Mouse (Mus musculus): Measurements from ENCODE around the gene Rab14. TPM values are rescaled to one million over a fixed set of nuclear protein-coding genes. Genes with fewer than 3 reads are reported as not detected.

The Rab14 gene
- total RNA-seq, 2 experiments from 2014 or later: 119 to 130 TPM

DNA sequence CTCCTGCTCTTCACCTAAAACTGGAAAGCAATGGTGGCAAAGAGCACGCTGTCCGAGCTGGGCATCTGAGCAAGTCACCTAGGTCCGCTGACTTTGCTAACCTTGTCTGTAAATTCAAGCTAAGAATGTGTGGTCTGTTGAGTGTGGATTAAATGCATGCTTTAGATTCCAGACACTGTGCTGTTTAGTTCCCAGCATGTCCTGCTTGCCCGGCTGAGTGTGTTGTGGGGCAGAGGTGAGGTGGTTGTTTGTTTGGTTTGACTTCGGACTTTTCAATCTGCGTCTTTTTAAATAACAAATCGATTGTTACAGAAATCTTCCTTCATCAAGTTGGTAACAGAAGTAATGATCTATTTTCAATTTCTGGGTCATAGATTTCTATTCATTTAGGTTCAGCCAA, 43.1 kb downstream of the Rab14 start:
- no peak for DNase-seq (ENCODE audit: low spot score in 2 of 2)

DNA sequence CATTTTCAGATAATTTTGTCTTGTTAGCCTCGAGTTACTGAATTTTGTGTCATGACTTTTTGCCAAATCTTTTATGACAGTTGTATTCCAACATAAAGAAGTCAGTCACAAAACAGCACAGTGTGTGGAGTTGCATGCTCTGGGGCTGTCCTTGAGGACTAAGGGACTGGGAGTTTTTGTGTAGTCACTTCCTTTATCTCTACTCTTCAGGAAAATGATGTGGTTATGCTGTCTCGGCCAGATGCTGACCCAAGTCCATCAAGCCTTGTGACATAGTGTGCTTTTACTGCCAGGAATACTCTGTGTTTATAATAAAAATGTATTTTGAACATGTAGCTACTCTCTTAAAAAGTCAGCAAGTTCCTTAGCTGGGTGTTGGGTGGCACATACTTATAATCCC, 43.9 kb downstream of the Rab14 start:
- DNase-seq (ENCODE audit: low spot score in 2 of 2): no peak

DNA sequence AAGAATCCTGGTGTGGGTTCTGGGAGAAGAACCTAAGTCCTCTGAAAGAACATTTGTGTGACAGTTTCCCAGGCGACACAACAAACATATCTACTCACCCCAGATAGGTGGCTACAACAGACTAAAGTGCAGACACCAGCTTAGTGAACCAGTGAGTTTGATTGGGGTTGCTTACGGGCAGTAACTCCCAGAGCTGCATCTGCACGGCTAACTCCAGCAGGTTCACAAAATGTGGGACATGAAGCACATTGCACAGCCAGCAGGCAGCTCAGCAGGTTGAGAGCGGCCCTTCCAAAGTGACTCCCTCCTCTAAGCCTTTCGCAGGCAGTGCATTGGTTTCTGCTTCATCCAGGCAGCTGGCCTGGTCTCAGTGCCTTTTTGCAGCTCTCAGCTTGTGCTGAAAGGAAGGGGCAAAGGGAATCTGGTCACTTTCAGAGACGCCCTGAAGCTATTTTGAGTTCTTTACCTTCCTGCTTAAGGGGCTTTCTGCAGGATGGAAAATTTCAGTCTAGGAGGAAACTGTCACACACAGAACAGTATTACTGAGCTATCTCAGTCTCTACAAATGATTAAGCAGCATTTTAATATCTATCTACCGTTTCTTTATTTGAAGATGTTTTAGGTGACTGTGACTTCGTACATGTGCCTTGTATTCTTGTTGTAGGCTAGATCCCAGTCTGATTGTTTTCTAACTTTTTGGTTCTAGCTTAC, 46.9 kb downstream of the Rab14 start:
- no peak for DNase-seq (ENCODE audit: low spot score in 2 of 2)

DNA sequence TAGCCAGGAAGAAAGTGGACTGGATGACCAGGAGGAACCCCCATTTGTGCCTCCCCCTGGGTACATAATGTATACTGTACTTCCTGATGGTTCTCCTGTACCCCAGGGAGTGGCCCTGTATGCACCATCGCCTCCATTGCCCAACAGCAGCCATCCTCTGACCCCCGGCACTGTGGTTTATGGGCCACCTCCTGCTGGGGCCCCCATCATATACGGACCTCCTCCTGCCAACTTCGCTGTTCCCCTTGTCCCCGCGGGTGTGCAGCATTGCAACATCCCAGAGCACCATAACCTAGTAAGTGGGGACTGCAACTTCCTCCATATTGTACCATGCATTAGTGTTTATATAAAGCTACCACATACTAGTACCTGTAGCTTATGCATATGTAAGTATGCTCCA, 47.7 kb downstream of the Rab14 start:
- DNase-seq (ENCODE audit: low spot score in 2 of 2): no peak

DNA sequence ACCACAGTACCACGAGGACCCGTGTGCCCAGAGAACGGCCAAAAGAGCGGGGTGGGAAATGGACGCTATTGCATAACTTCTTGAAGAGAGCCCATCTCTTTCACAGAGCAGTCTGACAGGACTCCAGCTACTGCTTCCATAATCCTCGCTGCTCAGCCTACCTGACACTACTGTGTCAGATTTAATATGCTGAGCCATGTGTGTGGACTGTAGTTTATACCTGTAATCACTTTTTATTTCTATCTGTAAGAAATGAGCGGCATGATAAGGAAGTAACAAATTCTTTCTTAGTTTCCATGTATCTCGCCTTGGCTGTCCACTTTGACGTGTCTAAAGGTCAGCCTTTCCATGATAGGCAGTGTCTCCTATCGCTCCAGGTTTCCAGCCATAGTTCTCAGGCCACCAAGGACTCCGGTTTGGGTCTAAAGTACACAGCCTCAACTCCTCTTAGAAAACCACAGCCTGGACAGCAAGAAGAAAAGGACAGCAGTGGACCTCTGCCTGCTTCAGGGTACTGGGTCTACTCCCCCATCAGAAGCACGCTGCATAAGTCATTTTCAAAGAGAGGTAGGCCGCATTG, 49.5 kb downstream of the Rab14 start:
- DNase-seq (ENCODE audit: low spot score in 2 of 2): no peak

DNA sequence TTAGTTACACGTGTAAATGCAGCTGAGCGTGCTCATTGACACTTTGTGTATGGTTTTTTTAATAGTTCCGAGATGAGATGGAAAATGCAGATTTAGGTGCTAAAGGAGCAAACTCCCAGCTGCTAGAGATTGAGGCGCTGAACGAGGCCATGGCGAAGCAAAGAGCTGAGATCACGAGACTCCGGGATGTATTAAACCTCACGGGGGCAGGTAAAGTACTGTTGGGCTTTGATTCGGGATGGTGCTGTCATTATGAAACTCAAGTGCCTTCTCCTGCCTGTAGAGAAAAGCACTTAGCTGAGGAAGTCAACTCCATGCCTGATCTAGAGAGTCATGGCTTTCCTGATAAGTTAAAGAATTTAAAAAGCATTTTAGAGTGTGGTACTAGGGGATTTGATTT, 52.1 kb downstream of the Rab14 start:
- no peak for DNase-seq (ENCODE audit: low spot score in 2 of 2)

DNA sequence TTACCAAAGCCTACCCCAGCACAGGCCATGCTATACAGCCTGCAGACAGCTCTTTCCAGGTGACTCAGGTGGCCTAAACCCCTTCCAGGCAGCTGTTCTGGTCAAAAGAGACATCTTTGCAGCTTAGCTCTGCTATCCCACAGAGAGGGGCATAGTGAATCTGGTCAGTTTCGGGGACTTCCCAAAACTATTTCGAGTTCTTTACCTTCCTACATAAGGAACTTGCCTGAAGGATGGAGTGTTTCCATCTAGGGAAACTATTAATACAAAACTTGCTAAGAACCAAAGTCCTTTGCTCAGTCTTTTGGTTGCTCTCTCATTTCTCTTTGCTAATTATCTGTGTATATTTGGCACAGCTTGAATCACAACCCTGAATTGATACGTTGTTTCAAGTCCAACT, 59.2 kb downstream of the Rab14 start:
- no peak for DNase-seq (ENCODE audit: low spot score in 2 of 2)

DNA sequence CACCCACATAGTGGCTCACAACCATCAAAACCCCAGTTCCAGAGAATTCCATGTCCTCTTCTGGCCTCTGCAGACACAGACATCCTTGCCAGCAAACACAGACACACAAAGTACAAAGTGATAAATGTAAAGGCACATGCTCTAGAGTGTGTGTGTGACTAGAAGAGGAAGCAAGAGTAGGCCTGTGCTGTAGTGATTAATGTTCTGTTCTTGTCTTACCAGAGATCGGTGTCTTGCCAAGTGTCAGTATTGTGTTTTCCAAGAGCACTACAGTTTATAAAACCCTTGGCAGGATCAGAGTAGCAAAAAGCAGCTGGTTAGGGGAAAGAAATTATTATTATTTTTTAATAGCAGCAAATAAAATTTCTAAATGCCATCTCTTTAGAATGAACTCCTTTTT, 62.3 kb downstream of the Rab14 start:
- DNase-seq (ENCODE audit: low spot score in 2 of 2): no peak

DNA sequence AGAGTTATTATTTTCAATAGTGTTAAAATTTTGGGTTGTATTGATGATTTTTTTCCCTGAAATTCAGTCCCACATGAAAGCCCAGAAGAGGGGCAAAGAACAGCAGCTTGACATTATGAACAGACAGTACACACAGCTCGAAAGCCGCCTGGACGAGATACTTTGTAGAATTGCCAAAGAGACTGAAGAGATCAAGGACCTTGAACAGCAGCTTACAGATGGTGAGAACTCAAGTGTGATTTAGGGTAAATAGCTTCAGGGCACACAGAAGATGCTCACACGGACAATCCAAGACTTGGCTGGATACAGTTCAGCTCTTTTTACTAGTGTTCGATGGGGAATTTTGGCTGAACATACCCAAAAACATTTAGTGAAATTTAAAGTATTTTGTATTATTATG, 67.0 kb downstream of the Rab14 start:
- DNase-seq (ENCODE audit: low spot score in 2 of 2): no peak

DNA sequence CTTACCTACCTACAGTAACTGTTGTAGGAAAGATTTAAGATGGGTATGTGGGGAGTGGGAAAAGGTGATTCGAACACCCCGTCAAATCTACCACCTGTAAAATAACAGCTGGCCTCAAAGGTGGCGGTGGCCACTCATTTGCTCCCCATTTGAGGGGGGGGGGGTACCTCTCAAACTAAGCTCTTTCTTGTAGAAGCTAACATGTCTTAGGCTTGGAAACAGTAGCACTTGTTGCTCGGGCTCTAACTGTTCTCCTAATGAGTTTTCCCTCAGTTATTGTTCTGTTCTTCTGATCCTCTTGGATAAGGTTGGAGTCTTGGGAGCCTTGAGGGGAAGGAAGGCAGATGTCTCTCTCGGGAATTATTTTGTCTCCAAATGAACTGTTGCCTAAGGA, 68.3 kb downstream of the Rab14 start:
- DNase-seq (ENCODE audit: low spot score in 2 of 2): no peak

DNA sequence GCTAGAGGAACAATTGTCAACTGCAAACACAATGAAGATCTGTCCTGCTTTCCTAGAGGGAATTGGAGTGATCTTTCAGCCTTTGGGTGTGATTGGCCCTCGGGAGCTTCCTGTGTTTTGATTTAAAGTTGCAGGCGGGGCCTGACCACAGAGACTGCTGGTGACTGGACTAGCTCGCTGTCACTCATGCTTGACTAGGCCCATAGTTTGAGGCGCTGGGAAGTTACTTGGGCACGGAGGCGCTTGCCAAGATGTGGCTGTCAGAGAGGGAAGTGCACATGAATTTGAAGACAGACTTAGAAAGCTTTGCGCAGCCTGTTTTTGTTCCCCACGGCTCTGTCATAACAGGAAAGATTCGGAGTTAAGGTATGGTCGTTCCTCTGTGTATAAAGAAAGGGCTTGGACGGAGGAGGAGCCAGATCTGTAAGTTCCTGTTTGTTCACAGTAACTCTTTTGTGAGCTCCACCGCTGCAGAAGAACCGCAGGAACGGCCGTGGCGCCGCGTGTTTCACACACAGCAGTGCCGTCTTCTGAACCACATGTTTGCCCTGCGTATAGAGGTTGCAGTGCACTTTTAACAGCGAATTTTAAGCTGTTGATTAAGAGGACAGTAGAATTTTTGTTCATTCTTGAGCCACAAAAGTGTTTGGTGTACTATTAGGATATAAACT, 68.8 kb downstream of the Rab14 start:
- peak; percentile 85 to 95 for DNase-seq (ENCODE audit: low spot score in 2 of 2)

DNA sequence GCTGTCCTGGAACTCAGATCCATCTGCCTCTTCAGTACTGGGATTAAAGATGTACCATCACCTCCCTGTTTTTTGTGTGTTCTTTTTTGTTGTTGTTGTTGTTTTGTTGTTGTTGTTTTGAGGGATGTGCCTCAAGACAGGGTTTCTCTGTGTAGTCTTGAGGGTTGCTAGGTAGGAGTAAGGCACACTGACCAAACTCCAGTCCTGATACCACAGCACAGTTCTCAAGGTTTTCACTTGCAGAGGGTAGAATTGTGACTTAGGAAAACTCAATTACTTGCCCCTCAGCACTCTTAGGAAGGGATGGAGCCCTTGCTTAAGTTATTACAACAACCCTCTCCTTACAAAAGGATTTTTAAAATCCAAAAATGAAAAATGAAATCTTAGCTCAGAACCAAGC, 69.4 kb downstream of the Rab14 start:
- DNase-seq (ENCODE audit: low spot score in 2 of 2): no peak

Other genes starting within 250 kb of the Rab14 start
- 1 to 10 TPM; 1.7 to 3.5 TPM for gene Traf1, start 239.3 kb downstream of the Rab14 start, total RNA-seq (2021)
- gene Hc, start 139.7 kb downstream of the Rab14 start, total RNA-seq (2021): 1 to 10 TPM in 1 of 2 experiments, under 1 TPM in 1; 0.25 to 1.1 TPM
- gene AI182371, start 99.6 kb downstream of the Rab14 start, total RNA-seq (2021): under 1 TPM; 0.17 to 0.47 TPM
- 10 to 100 TPM; 14.4 to 16.7 TPM for gene Cntrl, start 91.6 kb downstream of the Rab14 start, total RNA-seq (2021)
- 100 to 1,000 TPM; 259 to 284 TPM for gene Gsn, start 55.3 kb upstream of the Rab14 start, total RNA-seq (2021)
- gene Stom, start 135.9 kb upstream of the Rab14 start, total RNA-seq (2021): 10 to 100 TPM; 34.1 to 50.4 TPM
- not detected for gene 4930568D16Rik, start 166.6 kb upstream of the Rab14 start, total RNA-seq (2021)
- not detected for gene 4930402F06Rik, start 196.1 kb upstream of the Rab14 start, total RNA-seq (2021)

Measured in gastrocnemius, postnatal 4 days (tissue).